Mouse (Mus musculus): ENCODE results near the gene Sigmar1.
A peak's percentile ranks its signal among the peaks of the same experiment; 100 is the strongest.
"Not testable (repeated sequence)": the region's sequence is repeated elsewhere in the genome, so short reads cannot be mapped to it uniquely, and the experiment has no call there.

Gene Sigmar1

DNA sequence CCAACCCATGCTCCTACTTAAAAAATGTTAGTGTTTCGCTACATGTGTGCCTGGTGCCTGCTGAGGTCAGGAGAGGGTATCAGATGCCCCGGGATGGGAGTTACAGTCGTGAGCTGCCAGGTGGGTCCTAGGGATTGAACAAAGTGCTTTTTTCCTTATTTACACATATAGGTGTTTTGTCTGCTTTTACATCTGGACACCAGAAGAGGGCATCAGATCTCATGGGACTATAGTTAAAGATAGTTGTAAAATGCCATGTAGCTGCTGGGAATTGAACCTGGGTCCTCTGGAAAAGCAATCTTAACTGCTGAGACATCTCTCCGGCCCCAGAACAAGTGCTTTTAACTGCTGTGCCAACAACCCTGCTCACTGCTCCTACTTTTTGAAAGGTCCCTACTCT is 45.7 kb downstream of the Sigmar1 start:
- DNase-seq (ENCODE audit: low read depth, low spot score): no peak

DNA sequence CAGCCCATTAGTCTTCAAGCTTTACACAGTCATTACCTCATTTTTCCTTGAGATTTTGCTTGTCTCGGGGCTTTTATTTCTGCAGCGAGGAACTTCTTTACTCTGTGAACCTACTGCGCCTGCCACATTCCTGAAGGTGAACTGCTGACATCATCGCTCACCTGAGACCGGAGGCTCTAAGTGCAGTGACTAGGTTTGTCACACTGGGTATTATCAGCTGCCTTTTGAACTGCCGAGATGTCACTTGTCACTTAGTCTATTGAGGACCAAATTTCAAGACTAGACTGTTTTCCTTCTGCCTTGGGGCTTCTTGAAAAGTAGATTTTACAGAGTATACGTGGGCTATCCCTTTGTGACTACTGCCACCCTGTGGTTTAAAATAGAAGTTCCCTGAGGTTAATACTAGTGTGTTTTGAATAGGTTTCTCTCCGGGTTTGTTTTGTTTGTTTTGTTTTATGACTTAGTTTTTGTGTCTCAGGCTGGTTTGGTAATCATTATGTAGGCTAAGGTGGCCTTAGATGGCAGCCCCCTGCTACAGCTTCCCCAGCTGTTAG is 47.7 kb downstream of the Sigmar1 start:
- peak; percentile 77 for DNase-seq (ENCODE audit: low read depth, low spot score)

GRCm38 (mm10) chr4:41707011-41707535 is 48.9 kb downstream of the Sigmar1 start:
- peak; percentile 89 for DNase-seq (ENCODE audit: low read depth, low spot score)

- no peak for DNase-seq (ENCODE audit: low read depth, low spot score)
Measured at GRCm38 (mm10) chr4:41705922-41706754, 49.8 kb downstream of the Sigmar1 start.

DNA sequence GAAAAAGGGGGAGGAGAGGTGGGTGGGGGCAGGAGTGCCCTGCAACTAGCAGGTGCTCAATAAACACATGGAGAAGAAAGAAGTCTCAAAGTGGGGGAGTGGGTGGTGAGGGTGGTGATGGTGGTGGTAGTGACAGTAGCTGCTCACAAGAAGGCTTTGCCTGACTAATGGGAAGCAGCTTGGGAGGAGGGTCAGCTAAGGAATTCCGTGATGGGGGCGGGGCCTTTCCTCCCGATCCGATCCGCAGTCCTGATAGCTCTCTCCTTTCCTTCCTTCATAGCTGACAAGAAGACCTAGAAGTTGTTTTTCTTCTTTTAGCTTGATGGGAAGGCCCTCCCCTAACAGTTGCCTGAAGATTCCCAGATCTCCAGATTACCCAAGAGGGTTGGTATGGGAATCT is 51.3 kb downstream of the Sigmar1 start:
- DNase-seq (ENCODE audit: low read depth, low spot score): no peak

DNA sequence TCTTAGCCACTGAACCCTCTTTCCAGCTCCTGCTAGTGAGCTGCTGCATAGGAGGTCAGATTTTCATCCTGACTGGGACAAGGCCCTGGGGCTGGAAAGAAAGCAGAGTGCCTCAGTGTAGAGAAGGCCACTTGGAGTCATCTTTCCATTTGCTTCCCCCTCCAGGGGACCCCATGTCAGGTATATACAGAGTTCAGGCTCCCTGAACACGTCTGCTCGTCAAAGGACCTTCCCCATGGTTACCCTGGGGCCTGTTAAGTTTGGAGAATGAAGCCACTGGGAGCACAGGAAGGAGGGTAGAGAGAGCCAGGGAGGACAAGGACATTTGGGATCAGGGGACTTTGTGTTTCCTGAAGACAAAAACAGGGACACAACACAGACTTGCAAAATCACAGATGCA is 53.7 kb downstream of the Sigmar1 start:
- DNase-seq (ENCODE audit: low read depth, low spot score): not testable (repeated sequence)

GRCm38 (mm10) chr4:41700224-41700623 is 55.7 kb downstream of the Sigmar1 start:
- DNase-seq (ENCODE audit: low read depth, low spot score): not testable (repeated sequence)

DNA sequence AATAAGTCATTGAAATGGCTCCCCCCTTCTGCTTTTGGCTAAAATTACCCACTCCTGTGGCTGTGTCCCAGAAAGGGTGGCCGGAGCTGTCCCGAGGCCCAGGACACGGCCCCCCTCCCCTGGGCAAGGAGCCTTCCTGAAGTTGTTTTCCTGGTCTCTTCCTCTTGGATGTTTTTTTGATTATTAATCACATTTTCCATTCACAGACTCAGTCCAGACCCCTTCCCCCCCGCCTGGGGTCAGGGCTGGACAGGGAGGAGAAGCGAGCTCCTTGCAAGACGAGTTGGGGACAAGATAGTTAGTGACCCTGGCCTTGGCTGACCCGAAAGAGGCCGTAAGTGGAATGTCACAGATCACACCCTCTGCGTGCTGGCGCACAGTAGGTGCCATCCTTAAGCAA is 56.2 kb downstream of the Sigmar1 start, which contains the start of gene Il11ra1:
TSS of gene Il11ra1 (plus strand) at position 207 of the 400 bp plus-strand sequence.
- not testable (repeated sequence) for DNase-seq (ENCODE audit: low read depth, low spot score)

DNA sequence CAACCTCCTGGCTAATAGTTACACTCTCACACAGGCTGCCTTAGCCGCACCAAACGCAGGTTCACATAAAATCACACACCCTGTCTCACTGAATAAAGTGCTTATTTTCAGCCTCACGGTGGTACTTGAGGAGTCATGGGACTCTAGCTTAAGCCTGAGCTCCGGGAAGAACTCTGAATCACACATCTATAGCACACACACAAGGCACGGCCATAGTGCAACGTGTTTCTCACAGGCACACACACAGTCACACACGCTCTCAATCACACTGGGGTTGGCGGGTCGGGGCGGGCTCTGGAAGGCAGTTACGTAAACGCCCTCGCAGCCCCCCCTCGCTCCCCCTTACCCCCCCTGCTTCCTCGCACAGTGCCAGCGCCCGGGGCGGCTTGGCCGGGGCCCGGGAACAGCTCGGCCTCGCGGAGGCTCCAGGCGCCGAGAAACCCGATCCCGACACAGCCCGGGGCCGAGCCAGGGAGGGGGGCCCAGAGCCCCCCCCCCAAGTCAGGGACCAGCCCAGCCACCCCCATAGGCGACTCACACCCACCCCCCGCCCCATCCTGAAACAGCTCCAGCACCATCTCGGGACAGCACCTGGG is 57.4 kb downstream of the Sigmar1 start:
- not testable (repeated sequence) for DNase-seq (ENCODE audit: low read depth, low spot score)

GRCm38 (mm10) chr4:41696930-41697841 is 58.8 kb downstream of the Sigmar1 start, which contains the start of gene Cntfr:
Cntfr (minus strand) TSS chr4:41697089.
- peak; percentile 87 for DNase-seq (ENCODE audit: low read depth, low spot score)

DNA sequence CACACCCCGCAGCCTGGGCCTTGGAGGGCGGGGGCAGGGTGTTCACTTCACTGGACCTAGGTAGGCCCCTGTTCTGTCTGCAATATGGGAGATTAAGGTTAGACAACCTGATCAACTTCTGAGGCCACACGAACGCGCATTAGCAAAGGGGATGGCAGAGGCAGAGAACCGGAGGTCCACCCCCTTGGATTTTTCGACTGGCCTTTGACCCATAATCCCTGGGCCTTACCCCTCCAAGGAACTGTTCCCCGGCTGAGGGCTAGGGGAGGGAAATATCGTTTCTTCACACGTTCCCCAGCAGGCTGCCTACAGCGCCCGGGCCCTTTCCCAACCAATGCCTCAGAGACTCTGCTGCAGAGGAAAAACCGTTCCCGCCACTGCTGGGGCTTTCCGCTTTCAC is 59.5 kb downstream of the Sigmar1 start:
- DNase-seq (ENCODE audit: low read depth, low spot score): not testable (repeated sequence)

DNA sequence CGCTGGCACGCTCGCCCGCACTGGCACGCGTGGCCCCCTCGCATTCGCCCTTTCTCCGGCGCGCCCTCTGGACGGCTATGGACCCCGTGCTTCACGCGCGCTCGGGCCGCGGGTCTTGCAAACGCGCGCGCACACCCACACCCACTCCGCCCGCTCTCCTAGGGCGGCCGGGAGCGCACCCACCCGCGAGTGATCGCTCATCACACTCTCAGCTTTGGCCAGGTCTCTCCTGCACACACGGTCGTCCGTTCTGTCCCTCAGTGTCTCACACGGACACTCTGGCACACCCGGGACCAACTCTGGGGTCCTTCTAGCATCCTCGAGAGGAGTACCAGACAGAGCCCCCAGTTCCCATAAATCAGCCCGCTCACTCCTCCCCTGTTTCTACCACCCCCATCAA is 60.2 kb downstream of the Sigmar1 start:
- DNase-seq (ENCODE audit: low read depth, low spot score): not testable (repeated sequence)

GRCm38 (mm10) chr4:41693511-41693910 is 62.4 kb downstream of the Sigmar1 start:
- DNase-seq (ENCODE audit: low read depth, low spot score): not testable (repeated sequence)

DNA sequence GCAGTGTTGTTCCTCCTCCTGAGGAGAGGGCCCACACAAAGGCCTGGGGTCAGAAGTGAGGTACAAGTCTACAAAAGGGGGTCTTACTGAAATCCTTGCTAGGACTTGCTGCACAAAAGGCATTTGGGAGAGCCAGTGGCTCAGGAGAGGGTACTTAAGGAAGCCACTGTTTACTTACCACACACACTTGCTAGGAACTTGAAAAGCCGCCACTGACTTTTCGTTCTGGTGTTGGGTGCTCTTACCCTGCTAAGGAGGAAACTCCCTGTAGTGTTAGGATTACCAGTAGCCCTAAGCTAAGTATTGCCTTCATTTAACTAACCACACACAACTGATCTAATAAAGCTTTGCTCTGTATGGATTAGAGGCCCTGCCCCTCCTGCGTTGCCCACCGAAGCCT is 65.9 kb downstream of the Sigmar1 start:
- not testable (repeated sequence) for DNase-seq (ENCODE audit: low read depth, low spot score)

DNA sequence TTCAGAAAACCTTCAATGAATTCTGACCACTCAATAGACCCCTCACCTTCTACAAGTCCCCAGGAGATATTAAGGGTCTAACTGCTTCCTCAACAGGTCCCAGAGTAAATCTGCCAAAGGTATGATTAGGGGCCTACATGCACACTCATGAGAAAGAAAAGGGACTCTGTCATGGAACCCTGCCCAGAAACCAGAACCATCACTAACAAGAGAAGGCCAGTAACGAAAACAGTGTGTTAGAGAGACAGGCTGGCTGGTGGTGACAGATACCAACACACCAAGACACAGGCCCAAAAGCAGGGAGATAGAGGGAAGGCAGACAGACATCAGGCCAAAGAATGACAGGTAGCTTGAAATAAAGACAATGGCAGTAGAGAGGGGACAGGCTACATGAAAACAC is 67.4 kb downstream of the Sigmar1 start:
- not testable (repeated sequence) for DNase-seq (ENCODE audit: low read depth, low spot score)

Data from mesoderm, embryonic 11.5 days (tissue).